Mouse (Mus musculus): Measurements from ENCODE around the gene Rpl26. TPM values are rescaled to one million over a fixed set of nuclear protein-coding genes. Genes with fewer than 3 reads are reported as not detected.
A peak's percentile ranks its signal among the peaks of the same experiment; 100 is the strongest.
"Not testable (repeated sequence)": the region's sequence is repeated elsewhere in the genome, so short reads cannot be mapped to it uniquely, and the experiment has no call there.

Rpl26 gene
- total RNA-seq, 2 experiments from 2014 or later, result 5,943 to 6,111 TPM

- no peak for ATAC-seq (replicated peaks; ENCODE audit: low FRiP score, low TSS enrichment, poor library complexity, severe bottlenecking)
Measured at GRCm38 (mm10) chr11:68907251-68907650, 5.9 kb downstream of the Rpl26 start.

GRCm38 (mm10) chr11:68908846-68909503 lies 7.6 kb downstream of the Rpl26 start:
- ATAC-seq (replicated peaks; ENCODE audit: low FRiP score, low TSS enrichment, poor library complexity, severe bottlenecking), result no peak

- no peak for ATAC-seq (replicated peaks; ENCODE audit: low FRiP score, low TSS enrichment, poor library complexity, severe bottlenecking)
Measured at GRCm38 (mm10) chr11:68911531-68912177, 10.3 kb downstream of the Rpl26 start.

GRCm38 (mm10) chr11:68914566-68914965 lies 13.2 kb downstream of the Rpl26 start:
- ATAC-seq (replicated peaks; ENCODE audit: low FRiP score, low TSS enrichment, poor library complexity, severe bottlenecking), result no peak

GRCm38 (mm10) chr11:68923191-68923590 lies 21.8 kb downstream of the Rpl26 start:
- no peak for ATAC-seq (replicated peaks; ENCODE audit: low FRiP score, low TSS enrichment, poor library complexity, severe bottlenecking)

- ATAC-seq (replicated peaks; ENCODE audit: low FRiP score, low TSS enrichment, poor library complexity, severe bottlenecking), result no peak
Measured at GRCm38 (mm10) chr11:68924749-68925148, 23.4 kb downstream of the Rpl26 start.

GRCm38 (mm10) chr11:68926981-68927380 lies 25.6 kb downstream of the Rpl26 start, which contains the start of gene Odf4:
Gene Odf4, minus strand, starts transcription at chr11:68927081.
- no peak for ATAC-seq (replicated peaks; ENCODE audit: low FRiP score, low TSS enrichment, poor library complexity, severe bottlenecking)

- no peak for ATAC-seq (replicated peaks; ENCODE audit: low FRiP score, low TSS enrichment, poor library complexity, severe bottlenecking)
Measured at GRCm38 (mm10) chr11:68929947-68930346, 28.6 kb downstream of the Rpl26 start.

- no peak for ATAC-seq (replicated peaks; ENCODE audit: low FRiP score, low TSS enrichment, poor library complexity, severe bottlenecking)
Measured at GRCm38 (mm10) chr11:68933885-68934507, 32.6 kb downstream of the Rpl26 start.

GRCm38 (mm10) chr11:68936951-68937350 lies 35.6 kb downstream of the Rpl26 start:
- ATAC-seq (replicated peaks; ENCODE audit: low FRiP score, low TSS enrichment, poor library complexity, severe bottlenecking), result not testable (repeated sequence)

GRCm38 (mm10) chr11:68939451-68940304 lies 38.3 kb downstream of the Rpl26 start:
- peak; percentile 99 for ATAC-seq (replicated peaks; ENCODE audit: low FRiP score, low TSS enrichment, poor library complexity, severe bottlenecking)

GRCm38 (mm10) chr11:68940516-68940915 lies 39.1 kb downstream of the Rpl26 start:
- ATAC-seq (replicated peaks; ENCODE audit: low FRiP score, low TSS enrichment, poor library complexity, severe bottlenecking), result no peak

- no peak for ATAC-seq (replicated peaks; ENCODE audit: low FRiP score, low TSS enrichment, poor library complexity, severe bottlenecking)
Measured at GRCm38 (mm10) chr11:68942731-68943130, 41.3 kb downstream of the Rpl26 start.

- ATAC-seq (replicated peaks; ENCODE audit: low FRiP score, low TSS enrichment, poor library complexity, severe bottlenecking), result no peak
Measured at GRCm38 (mm10) chr11:68945245-68945644, 43.9 kb downstream of the Rpl26 start.

- no peak for ATAC-seq (replicated peaks; ENCODE audit: low FRiP score, low TSS enrichment, poor library complexity, severe bottlenecking)
Measured at GRCm38 (mm10) chr11:68946001-68946400, 44.6 kb downstream of the Rpl26 start.

- ATAC-seq (replicated peaks; ENCODE audit: low FRiP score, low TSS enrichment, poor library complexity, severe bottlenecking), result no peak
Measured at GRCm38 (mm10) chr11:68946806-68947440, 45.5 kb downstream of the Rpl26 start.

- ATAC-seq (replicated peaks; ENCODE audit: low FRiP score, low TSS enrichment, poor library complexity, severe bottlenecking), result no peak
Measured at GRCm38 (mm10) chr11:68947542-68947993, 46.2 kb downstream of the Rpl26 start.

- no peak for ATAC-seq (replicated peaks; ENCODE audit: low FRiP score, low TSS enrichment, poor library complexity, severe bottlenecking)
Measured at GRCm38 (mm10) chr11:68953903-68954302, 52.5 kb downstream of the Rpl26 start.

GRCm38 (mm10) chr11:68954408-68954807 lies 53.0 kb downstream of the Rpl26 start:
- 0 out of 2 replicates have a peak, but pooled peaks have one; percentile 20 for ATAC-seq (replicated peaks; ENCODE audit: low FRiP score, low TSS enrichment, poor library complexity, severe bottlenecking)
